Mouse (Mus musculus): ENCODE measurements around the gene Poglut1.

Gene Poglut1

GRCm38 (mm10) chr16:38475681-38476311, 74.3 kb downstream of the Poglut1 start:
- DNase-seq (ENCODE audit: low spot score in 2 of 2), result no peak

All from spleen, postnatal 36 days (tissue).